Mouse (Mus musculus) brain, embryonic 14.5 days (tissue): ENCODE results near the gene Lbhd1. TPM values are rescaled to one million over a fixed set of nuclear protein-coding genes. Genes with fewer than 3 reads are reported as not detected.
"Not testable (repeated sequence)": the region's sequence is repeated elsewhere in the genome, so short reads cannot be mapped to it uniquely, and the experiment has no call there.

Experiments used
- DNase-seq: peaks from one replicate; pipeline ENCODE4 v3.0.0-alpha.2; 2011; ENCODE audit warnings: low read depth
- CTCF ChIP-seq: fragments of 200-500 bp; IDR thresholded peaks from 2 replicates; pipeline ENCODE4 v1.5.1; 2012; ENCODE audit warnings: inconsistent platforms, mild to moderate bottlenecking, moderate library complexity, borderline replicate concordance; ENCODE audit not compliant: insufficient read depth, insufficient read length; ENCODE audit errors: extremely low read depth
- POLR2A ChIP-seq: fragments of 200-500 bp; IDR thresholded peaks from 2 replicates; pipeline ENCODE4 v1.6.1; 2012; ENCODE audit warnings: mild to moderate bottlenecking, inconsistent platforms, borderline replicate concordance; ENCODE audit not compliant: poor library complexity, insufficient read depth, insufficient read length, severe bottlenecking; ENCODE audit errors: extremely low read depth
- polyA plus RNA-seq: library from polyadenylated mRNA; depleted of rRNA; stranded (reverse); fragments of >200 nt; gene quantifications from 2 replicates; pipeline ENCODE4 v1.2.3, GENCODE M21; 2012; rRNA removed

Gene Lbhd1
- 5.5 and 6.8 TPM in 2 replicates for polyA plus RNA-seq

GRCm38 (mm10) chr19:8883616-8884015, at the start of gene Lbhd1, which contains the start of gene Gm49403:
Gene Lbhd1 (plus strand): TSS chr19:8883732.
Gene Gm49403 (plus strand): TSS chr19:8883930.
- TF ChIP-seq CTCF = no peak
- no peak for TF ChIP-seq POLR2A
- DNase-seq = no peak

GRCm38 (mm10) chr19:8836327-8836726, 47.2 kb upstream of the Lbhd1 start:
- DNase-seq = not testable (repeated sequence)

GRCm38 (mm10) chr19:8837251-8837791, 46.2 kb upstream of the Lbhd1 start, which contains the start of gene Bscl2:
Gene Bscl2 (plus strand): TSS chr19:8837467.
- peak; percentile 94 for DNase-seq
- TF ChIP-seq CTCF (peak; percentile 59), POLR2A (peak; percentile 53; the same call in 1 of the 2 replicates)

GRCm38 (mm10) chr19:8838041-8838730, 45.3 kb upstream of the Lbhd1 start:
- DNase-seq = peak; percentile 65
- no peak for TF ChIP-seq CTCF
- TF ChIP-seq POLR2A = no peak

- DNase-seq = peak; percentile 98
- TF ChIP-seq CTCF (no peak), POLR2A (peak; percentile 34; the same call in 1 of the 2 replicates)
Measured at GRCm38 (mm10) chr19:8839103-8839907, 44.2 kb upstream of the Lbhd1 start, which contains the start of gene Gng3. Gene Gng3 (minus strand): TSS chr19:8839194.

- TF ChIP-seq CTCF (no peak), POLR2A (no peak)
- peak; percentile 82 for DNase-seq
Measured at GRCm38 (mm10) chr19:8839908-8840791, 43.4 kb upstream of the Lbhd1 start.

GRCm38 (mm10) chr19:8841012-8841411, 42.5 kb upstream of the Lbhd1 start:
- TF ChIP-seq POLR2A (no peak), CTCF (no peak)
- DNase-seq = no peak

- TF ChIP-seq POLR2A (no peak), CTCF (no peak)
- DNase-seq = no peak
Measured at GRCm38 (mm10) chr19:8842961-8843360, 40.6 kb upstream of the Lbhd1 start.

- TF ChIP-seq CTCF (peak; percentile 72; the same call in 1 of the 2 replicates), POLR2A (no peak)
Measured at GRCm38 (mm10) chr19:8844371-8845129, 39.0 kb upstream of the Lbhd1 start.

GRCm38 (mm10) chr19:8848356-8848755, 35.2 kb upstream of the Lbhd1 start:
- no peak for DNase-seq
- TF ChIP-seq POLR2A = no peak
- no peak for TF ChIP-seq CTCF

More at GRCm38 (mm10) chr19:8844371-8845129, 39.0 kb upstream of the Lbhd1 start:
- peak; percentile 85 for DNase-seq
